Mouse (Mus musculus): ENCODE measurements around the gene Ciz1. TPM values are rescaled to one million over a fixed set of nuclear protein-coding genes. Genes with fewer than 3 reads are reported as not detected.

Ciz1 gene
- polyA plus RNA-seq, 1 experiment = 34.3 TPM

DNA sequence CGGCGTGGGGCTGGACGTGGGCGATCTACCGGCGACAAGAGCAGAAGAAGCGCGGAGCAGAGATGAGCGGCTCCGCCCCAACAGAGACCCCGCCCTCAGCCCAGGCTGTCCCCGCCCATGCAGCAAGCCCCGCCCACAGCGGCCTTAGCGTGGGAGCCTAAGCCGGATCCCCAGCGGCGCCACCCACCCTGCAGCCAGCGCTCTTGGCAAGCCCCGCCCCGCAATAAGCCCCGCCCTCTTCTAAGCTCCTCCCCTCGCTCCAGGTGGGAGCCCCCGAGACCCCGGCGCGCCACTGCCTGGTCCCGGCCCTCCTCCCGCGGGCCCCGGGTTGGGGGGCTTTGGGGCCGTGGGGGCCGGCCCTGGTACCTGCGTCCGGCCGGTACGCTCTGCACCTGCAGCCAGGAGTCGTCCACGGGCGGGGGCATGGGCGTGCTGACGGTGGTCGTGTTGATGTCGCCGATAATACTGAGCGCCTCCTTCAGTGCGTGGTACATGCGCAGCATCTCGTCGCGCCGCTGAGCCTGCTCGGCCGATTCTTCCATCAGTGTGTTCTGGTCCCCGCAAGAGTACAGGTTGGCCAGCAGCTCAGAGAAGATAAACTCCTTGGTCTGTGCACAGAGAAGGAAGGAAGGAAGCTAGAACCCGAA is 39.7 kb upstream of the Ciz1 start:
- Histone ChIP-seq H3K9ac (ENCODE audit: low read depth, poor library complexity, severe bottlenecking) (peak overlapping the region; percentile 80), H3K4me3 (ENCODE audit: low read depth, low read length) (peak overlapping the region; percentile 91), H3K36me3 (ENCODE audit: control insufficient read depth, insufficient read depth, low read length, poor library complexity, severe bottlenecking) (no peaks in the 10 kb centered on the region), H3K27ac (ENCODE audit: insufficient read depth, low read length) (no peak overlapping the region), H3K4me1 (ENCODE audit: control insufficient read depth, insufficient read depth, low read length) (no peaks in the 10 kb centered on the region), H3K9me3 (replicated peaks; ENCODE audit: control insufficient read depth, insufficient read depth, low read length, poor library complexity, severe bottlenecking) (no peaks in the 10 kb centered on the region), H3K27me3 (ENCODE audit: control insufficient read depth, insufficient read depth, low read length, poor library complexity, severe bottlenecking) (no peaks in the 10 kb centered on the region)
- TF ChIP-seq CTCF (IDR thresholded peaks at IDR 0.05; ENCODE audit: low read depth, low read length) = no peak

DNA sequence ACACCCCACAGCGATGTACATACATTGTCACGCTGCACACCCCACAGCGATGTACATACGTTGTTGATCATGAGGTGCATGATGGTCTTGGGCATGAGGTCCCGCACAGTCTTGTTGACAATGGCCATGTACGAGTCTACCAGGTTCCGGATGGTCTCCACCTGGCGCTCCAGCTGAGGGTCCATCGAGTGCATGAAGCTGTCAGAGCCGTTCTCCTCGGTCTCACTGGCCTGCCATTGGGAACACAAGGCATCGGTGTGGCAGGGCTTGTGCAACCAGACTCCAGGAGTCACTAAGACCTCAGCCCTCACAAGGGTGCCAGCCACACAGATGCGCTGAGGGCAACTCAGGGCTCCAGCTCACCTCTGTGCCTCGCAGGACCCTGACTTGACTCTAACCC is 37.3 kb upstream of the Ciz1 start:
- Histone ChIP-seq H3K4me1 (ENCODE audit: control insufficient read depth, insufficient read depth, low read length) (no peaks in the 10 kb centered on the region), H3K4me3 (ENCODE audit: low read depth, low read length) (no peak overlapping the region), H3K36me3 (ENCODE audit: control insufficient read depth, insufficient read depth, low read length, poor library complexity, severe bottlenecking) (no peaks in the 10 kb centered on the region), H3K27ac (ENCODE audit: insufficient read depth, low read length) (no peak overlapping the region), H3K9me3 (replicated peaks; ENCODE audit: control insufficient read depth, insufficient read depth, low read length, poor library complexity, severe bottlenecking) (no peaks in the 10 kb centered on the region), H3K9ac (ENCODE audit: low read depth, poor library complexity, severe bottlenecking) (no peak overlapping the region), H3K27me3 (ENCODE audit: control insufficient read depth, insufficient read depth, low read length, poor library complexity, severe bottlenecking) (no peaks in the 10 kb centered on the region)
- TF ChIP-seq POLR2A (IDR thresholded peaks at IDR 0.05; ENCODE audit: insufficient read depth, low read length) (no peak), CTCF (IDR thresholded peaks at IDR 0.05; ENCODE audit: low read depth, low read length) (no peak), EP300 (IDR thresholded peaks at IDR 0.05; ENCODE audit: insufficient read depth, low read depth, low read length) (no peak)

DNA sequence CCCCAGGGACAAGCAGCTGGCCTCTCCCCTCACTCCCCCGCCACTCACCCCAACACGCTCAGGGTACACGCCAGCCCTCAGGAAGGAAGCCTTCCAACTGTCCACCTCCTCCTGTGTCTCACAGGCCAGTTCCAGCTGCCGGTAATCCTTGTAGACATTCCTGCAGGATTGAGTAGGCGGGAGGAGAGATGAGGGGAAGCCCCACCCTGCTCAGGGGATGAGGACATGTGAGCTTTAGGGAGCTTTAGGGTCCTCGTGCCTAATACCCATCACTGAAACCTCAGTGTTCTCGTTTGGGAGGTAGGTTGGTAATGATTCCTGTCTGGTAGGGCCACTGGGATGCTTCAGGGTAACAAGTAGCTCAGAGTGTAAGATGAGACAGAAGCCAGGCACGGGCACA is 36.4 kb upstream of the Ciz1 start:
- Histone ChIP-seq H3K9ac (ENCODE audit: low read depth, poor library complexity, severe bottlenecking) (no peak overlapping the region), H3K4me3 (ENCODE audit: low read depth, low read length) (no peak overlapping the region)

DNA sequence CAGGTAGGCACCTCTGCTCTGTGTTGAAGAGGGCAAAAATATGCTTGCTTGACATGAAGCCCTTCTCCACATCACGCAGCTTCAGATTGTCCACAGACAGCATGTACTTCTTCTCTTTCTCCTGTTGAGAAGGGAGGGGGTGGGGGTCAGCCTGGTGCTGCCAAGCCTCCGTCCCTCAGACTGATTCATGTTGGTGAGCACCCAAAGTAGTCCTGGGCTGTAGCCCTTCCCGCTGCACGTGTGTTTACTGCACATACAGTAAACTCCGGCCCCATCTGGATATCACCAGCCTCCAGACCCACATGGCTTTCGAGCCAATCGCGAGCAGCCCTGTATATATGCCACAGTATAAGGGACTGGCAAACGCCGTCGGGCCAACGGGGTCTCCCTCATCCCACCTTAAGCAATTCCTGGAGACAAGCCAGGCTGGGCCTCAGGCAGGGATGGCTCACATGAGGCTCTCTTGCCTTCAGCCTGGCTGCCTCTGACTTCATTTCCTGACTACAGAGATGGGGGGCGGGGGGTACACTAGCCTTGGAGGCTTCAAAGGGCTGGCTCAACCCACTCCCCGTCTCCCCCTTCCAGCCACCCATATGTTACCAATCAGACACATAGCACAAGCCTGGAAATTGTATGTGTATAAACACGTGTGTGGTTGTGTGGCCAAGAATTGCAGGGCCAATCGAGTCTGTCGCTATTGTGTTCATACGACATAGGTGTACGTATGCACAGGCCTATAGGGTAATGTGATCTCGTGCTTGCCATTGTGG is 35.1 kb upstream of the Ciz1 start:
- no peak overlapping the region for H3K4me3 ChIP-seq (ENCODE audit: low read depth, low read length)
- H3K9me3 ChIP-seq (replicated peaks; ENCODE audit: control insufficient read depth, insufficient read depth, low read length, poor library complexity, severe bottlenecking) = no peaks in the 10 kb centered on the region
- H3K4me1 ChIP-seq (ENCODE audit: control insufficient read depth, insufficient read depth, low read length) = no peaks in the 10 kb centered on the region
- TF ChIP-seq CTCF (IDR thresholded peaks at IDR 0.05; ENCODE audit: low read depth, low read length) = no peak
- TF ChIP-seq EP300 (IDR thresholded peaks at IDR 0.05; ENCODE audit: insufficient read depth, low read depth, low read length) = no peak
- H3K27ac ChIP-seq (ENCODE audit: insufficient read depth, low read length) = no peak overlapping the region
- H3K36me3 ChIP-seq (ENCODE audit: control insufficient read depth, insufficient read depth, low read length, poor library complexity, severe bottlenecking) = no peaks in the 10 kb centered on the region
- no peaks in the 10 kb centered on the region for H3K27me3 ChIP-seq (ENCODE audit: control insufficient read depth, insufficient read depth, low read length, poor library complexity, severe bottlenecking)
- no peak overlapping the region for H3K9ac ChIP-seq (ENCODE audit: low read depth, poor library complexity, severe bottlenecking)

More for the DNA sequence above, 36.4 kb upstream of the Ciz1 start:
- H3K27me3 ChIP-seq (ENCODE audit: control insufficient read depth, insufficient read depth, low read length, poor library complexity, severe bottlenecking) = no peaks in the 10 kb centered on the region
- H3K36me3 ChIP-seq (ENCODE audit: control insufficient read depth, insufficient read depth, low read length, poor library complexity, severe bottlenecking) = no peaks in the 10 kb centered on the region
- no peak overlapping the region for H3K27ac ChIP-seq (ENCODE audit: insufficient read depth, low read length)
- no peaks in the 10 kb centered on the region for H3K9me3 ChIP-seq (replicated peaks; ENCODE audit: control insufficient read depth, insufficient read depth, low read length, poor library complexity, severe bottlenecking)
- no peaks in the 10 kb centered on the region for H3K4me1 ChIP-seq (ENCODE audit: control insufficient read depth, insufficient read depth, low read length)
- TF ChIP-seq EP300 (IDR thresholded peaks at IDR 0.05; ENCODE audit: insufficient read depth, low read depth, low read length) (no peak), POLR2A (IDR thresholded peaks at IDR 0.05; ENCODE audit: insufficient read depth, low read length) (no peak), CTCF (IDR thresholded peaks at IDR 0.05; ENCODE audit: low read depth, low read length) (no peak)

DNA sequence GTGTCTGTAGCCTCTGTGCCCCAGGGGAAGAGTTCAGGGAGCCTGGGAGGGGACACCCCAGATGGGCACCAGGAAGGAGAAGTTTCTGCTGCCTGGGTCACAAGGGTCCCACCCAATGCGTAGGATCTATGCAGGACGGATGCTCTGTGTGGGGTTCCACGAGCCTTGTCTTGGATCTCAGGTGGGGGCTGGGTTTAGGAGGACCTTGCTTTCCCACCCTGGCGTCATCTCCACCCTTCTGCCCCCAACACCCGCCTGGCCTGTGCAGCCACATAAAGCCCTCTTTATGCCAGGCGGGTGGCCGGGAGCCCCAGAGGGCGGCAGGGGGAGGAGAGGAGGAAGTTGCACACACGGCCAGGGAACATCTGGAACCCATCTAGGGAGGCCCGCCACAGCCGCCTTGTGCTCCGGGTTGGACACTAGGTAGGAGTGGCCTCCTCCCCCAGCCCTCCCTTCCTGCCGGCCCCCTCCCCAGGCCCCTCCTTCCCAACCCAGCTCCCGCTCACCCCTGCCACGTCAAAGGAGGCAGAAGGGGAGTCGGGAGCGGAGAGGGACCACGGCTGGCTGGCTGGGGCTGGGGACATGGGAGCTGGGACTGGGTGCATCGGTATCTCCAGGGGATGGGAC is 34.2 kb upstream of the Ciz1 start:
- H3K4me1 ChIP-seq (ENCODE audit: control insufficient read depth, insufficient read depth, low read length) = no peaks in the 10 kb centered on the region
- no peaks in the 10 kb centered on the region for H3K9me3 ChIP-seq (replicated peaks; ENCODE audit: control insufficient read depth, insufficient read depth, low read length, poor library complexity, severe bottlenecking)
- TF ChIP-seq EP300 (IDR thresholded peaks at IDR 0.05; ENCODE audit: insufficient read depth, low read depth, low read length) (no peak), POLR2A (IDR thresholded peaks at IDR 0.05; ENCODE audit: insufficient read depth, low read length) (no peak), CTCF (IDR thresholded peaks at IDR 0.05; ENCODE audit: low read depth, low read length) (no peak)
- no peak overlapping the region for H3K27ac ChIP-seq (ENCODE audit: insufficient read depth, low read length)
- no peaks in the 10 kb centered on the region for H3K27me3 ChIP-seq (ENCODE audit: control insufficient read depth, insufficient read depth, low read length, poor library complexity, severe bottlenecking)
- H3K4me3 ChIP-seq (ENCODE audit: low read depth, low read length) = peak overlapping the region; percentile 48
- H3K9ac ChIP-seq (ENCODE audit: low read depth, poor library complexity, severe bottlenecking) = peak overlapping the region; percentile 38
- no peaks in the 10 kb centered on the region for H3K36me3 ChIP-seq (ENCODE audit: control insufficient read depth, insufficient read depth, low read length, poor library complexity, severe bottlenecking)
